Mouse (Mus musculus): Measurements from ENCODE around the gene Prdx2. TPM values are rescaled to one million over a fixed set of nuclear protein-coding genes. Genes with fewer than 3 reads are reported as not detected.

Gene Prdx2
- polyA plus RNA-seq, 1 experiment from 2014 or later: 1,349 TPM

DNA sequence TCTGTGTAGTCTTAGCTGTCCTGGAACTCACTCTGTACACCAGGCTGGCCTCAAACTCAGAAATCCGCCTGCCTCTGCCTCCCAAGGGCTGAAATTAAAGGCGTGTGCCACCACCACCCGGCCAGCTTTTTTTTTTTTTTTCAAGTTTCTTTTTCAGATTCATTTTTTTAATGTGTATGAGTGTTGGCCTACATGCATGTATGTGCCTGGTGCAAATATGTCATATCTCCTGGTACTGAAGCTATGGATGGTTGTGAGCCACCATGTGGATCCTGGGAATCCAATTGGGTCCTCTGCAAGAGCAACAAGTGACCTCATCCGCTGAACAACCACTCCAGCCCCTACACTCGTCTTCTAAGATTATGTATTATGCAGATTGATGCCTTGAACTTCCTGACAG, 18.0 kb downstream of the Prdx2 start:
- WGBS: 81% methylated on average over 5 of the region's 5 CpGs

GRCm38 (mm10) chr8:84987903-84988302, 18.5 kb downstream of the Prdx2 start:
- peaks cover 8% of the 10 kb centered on the region for H3K27me3 ChIP-seq (ENCODE audit: control insufficient read depth, insufficient read depth, low read length)
- no peak overlapping the region for H3K4me3 ChIP-seq (ENCODE audit: low read depth, low read length)
- WGBS: 86% methylated on average over 2 of the region's 2 CpGs
- no peak overlapping the region for H3K9ac ChIP-seq (ENCODE audit: low read length)
- H3K9me3 ChIP-seq (ENCODE audit: control insufficient read depth, low read length): no peaks in the 10 kb centered on the region
- ATAC-seq (ENCODE audit: low FRiP score): no peak
- H3K36me3 ChIP-seq (ENCODE audit: control insufficient read depth, insufficient read depth, low read length): no peaks in the 10 kb centered on the region
- DNase-seq (ENCODE audit: low spot score, missing footprints): peak; percentile 65
- peaks cover 25% of the 10 kb centered on the region for H3K4me1 ChIP-seq (ENCODE audit: control insufficient read depth, insufficient read depth, low read length)
- H3K4me2 ChIP-seq: no peak overlapping the region
- H3K27ac ChIP-seq (ENCODE audit: low read depth, low read length): no peak overlapping the region

More for the DNA sequence above, 18.0 kb downstream of the Prdx2 start:
- no peaks in the 10 kb centered on the region for H3K36me3 ChIP-seq (ENCODE audit: control insufficient read depth, insufficient read depth, low read length)
- peaks cover 8% of the 10 kb centered on the region for H3K27me3 ChIP-seq (ENCODE audit: control insufficient read depth, insufficient read depth, low read length)
- H3K4me2 ChIP-seq: no peak overlapping the region
- H3K9ac ChIP-seq (ENCODE audit: low read length): no peak overlapping the region
- peak; percentile 61 for DNase-seq (ENCODE audit: low spot score, missing footprints)
- H3K4me1 ChIP-seq (ENCODE audit: control insufficient read depth, insufficient read depth, low read length): peaks cover 25% of the 10 kb centered on the region
- no peaks in the 10 kb centered on the region for H3K9me3 ChIP-seq (ENCODE audit: control insufficient read depth, low read length)
- no peak overlapping the region for H3K27ac ChIP-seq (ENCODE audit: low read depth, low read length)
- H3K4me3 ChIP-seq (ENCODE audit: low read depth, low read length): no peak overlapping the region
- no peak for ATAC-seq (ENCODE audit: low FRiP score)

DNA sequence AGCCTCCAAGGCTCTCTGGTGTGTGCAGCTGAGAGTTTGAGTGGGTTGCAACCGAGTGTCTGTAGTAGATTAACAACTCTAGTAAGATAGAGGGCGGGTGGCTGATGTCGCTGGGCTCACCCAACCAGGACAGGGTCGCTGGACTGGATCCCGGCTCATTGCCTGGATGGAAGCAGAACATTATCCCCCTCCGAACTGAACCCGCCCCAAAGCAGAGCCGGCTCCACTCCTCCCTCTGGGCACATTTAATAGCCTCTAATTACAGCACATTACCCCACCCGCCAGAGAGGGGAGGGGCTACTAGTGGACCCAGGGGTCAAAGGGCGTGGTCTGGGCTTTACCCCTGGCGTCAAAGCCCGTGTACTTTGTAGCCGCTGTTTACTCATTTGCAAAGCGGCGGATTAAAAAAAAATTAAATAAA, 19.9 kb downstream of the Prdx2 start:
- Histone ChIP-seq H3K4me1 (ENCODE audit: control insufficient read depth, insufficient read depth, low read length) (peaks cover 25% of the 10 kb centered on the region), H3K9me3 (ENCODE audit: control insufficient read depth, low read length) (no peaks in the 10 kb centered on the region), H3K27me3 (ENCODE audit: control insufficient read depth, insufficient read depth, low read length) (peaks cover 8% of the 10 kb centered on the region), H3K36me3 (ENCODE audit: control insufficient read depth, insufficient read depth, low read length) (no peaks in the 10 kb centered on the region), H3K9ac (ENCODE audit: low read length) (0 out of 2 replicates have a peak overlapping the region, but pooled peaks have one; percentile 9), H3K27ac (ENCODE audit: low read depth, low read length) (no peak overlapping the region), H3K4me3 (ENCODE audit: low read depth, low read length) (no peak overlapping the region; the same call in 1 of the 2 replicates), H3K4me2 (peak overlapping the region; percentile 97; the same call in 1 of the 2 replicates)
- no peak for ATAC-seq (ENCODE audit: low FRiP score)
- WGBS: 16% methylated on average over 15 of the region's 15 CpGs
- DNase-seq (ENCODE audit: low spot score, missing footprints): peak; percentile 85

- ATAC-seq (ENCODE audit: low FRiP score): peak; percentile 70
- no peaks in the 10 kb centered on the region for H3K9me3 ChIP-seq (ENCODE audit: control insufficient read depth, low read length)
- H3K4me1 ChIP-seq (ENCODE audit: control insufficient read depth, insufficient read depth, low read length): peaks cover 22% of the 10 kb centered on the region
- H3K4me3 ChIP-seq (ENCODE audit: low read depth, low read length): peak overlapping the region; percentile 51
- H3K27me3 ChIP-seq (ENCODE audit: control insufficient read depth, insufficient read depth, low read length): peaks cover 8% of the 10 kb centered on the region
- peak overlapping the region; percentile 97 for H3K4me2 ChIP-seq
- H3K9ac ChIP-seq (ENCODE audit: low read length): peak overlapping the region; percentile 66
- H3K27ac ChIP-seq (ENCODE audit: low read depth, low read length): no peak overlapping the region
- WGBS: under 1% methylated on average over 15 of the region's 15 CpGs
- peak; percentile 98 for DNase-seq (ENCODE audit: low spot score, missing footprints)
- no peaks in the 10 kb centered on the region for H3K36me3 ChIP-seq (ENCODE audit: control insufficient read depth, insufficient read depth, low read length)
Measured at GRCm38 (mm10) chr8:84989810-84990209, 20.4 kb downstream of the Prdx2 start.

DNA sequence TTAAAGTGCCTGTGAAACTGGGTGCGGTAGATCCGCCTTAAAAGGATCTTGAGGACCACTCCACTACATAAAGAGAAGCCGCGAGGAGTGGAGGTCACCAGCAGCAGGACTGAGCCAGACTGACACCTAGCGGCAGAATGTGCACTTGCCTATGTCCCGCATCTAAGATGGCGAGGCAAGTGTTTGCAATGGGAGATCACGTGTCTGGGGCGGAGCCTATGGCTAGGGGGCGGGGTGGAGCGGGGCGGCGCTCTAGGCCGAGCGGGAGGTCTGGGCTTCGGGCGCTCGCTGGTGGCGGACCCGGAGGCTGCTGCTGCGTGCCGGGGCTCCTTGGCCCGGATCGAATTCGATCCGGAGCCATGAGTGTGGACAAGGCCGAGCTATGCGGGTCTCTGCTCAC, 21.0 kb downstream of the Prdx2 start, which contains the start of gene Hook2:
Hook2 (plus strand) TSS at position 255 of the 400 bp plus-strand sequence.
- Histone ChIP-seq H3K4me1 (ENCODE audit: control insufficient read depth, insufficient read depth, low read length) (peaks cover 16% of the 10 kb centered on the region), H3K36me3 (ENCODE audit: control insufficient read depth, insufficient read depth, low read length) (no peaks in the 10 kb centered on the region), H3K9ac (ENCODE audit: low read length) (peak within 1 kb of the TSS; percentile 67), H3K27ac (ENCODE audit: low read depth, low read length) (no peak within 1 kb of the TSS), H3K4me3 (ENCODE audit: low read depth, low read length) (peak within 1 kb of the TSS; percentile 51), H3K4me2 (peak within 1 kb of the TSS; percentile 97), H3K27me3 (ENCODE audit: control insufficient read depth, insufficient read depth, low read length) (peaks cover 10% of the 10 kb centered on the region), H3K9me3 (ENCODE audit: control insufficient read depth, low read length) (no peaks in the 10 kb centered on the region)
- WGBS: under 1% methylated on average over 27 of the region's 28 CpGs
- DNase-seq (ENCODE audit: low spot score, missing footprints) (peak; percentile 100), ATAC-seq (ENCODE audit: low FRiP score) (peak; percentile 95)

DNA sequence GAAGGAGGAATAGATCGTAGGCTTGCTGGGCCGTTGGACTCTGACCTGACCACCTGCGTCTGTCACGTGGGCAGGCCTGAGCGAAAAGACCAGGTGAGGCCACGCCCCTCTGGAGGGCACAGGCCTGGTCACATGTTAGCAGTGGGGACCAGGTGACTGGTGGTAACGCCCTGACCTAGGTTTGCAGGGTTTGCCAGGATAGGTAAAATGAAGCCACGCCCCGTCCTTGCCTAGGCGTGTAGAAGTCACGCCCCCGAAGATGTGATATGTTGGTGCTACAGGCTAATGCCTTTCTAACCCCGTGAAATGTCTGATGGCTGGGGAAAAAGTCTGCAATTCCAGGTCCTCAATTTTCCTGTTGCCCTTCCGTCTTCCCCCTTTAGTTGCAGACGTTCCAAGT, 21.4 kb downstream of the Prdx2 start:
- no peak overlapping the region for H3K27ac ChIP-seq (ENCODE audit: low read depth, low read length)
- DNase-seq (ENCODE audit: low spot score, missing footprints): peak; percentile 88
- H3K27me3 ChIP-seq (ENCODE audit: control insufficient read depth, insufficient read depth, low read length): peaks cover 11% of the 10 kb centered on the region
- ATAC-seq (ENCODE audit: low FRiP score): peak; percentile 60
- peak overlapping the region; percentile 67 for H3K9ac ChIP-seq (ENCODE audit: low read length)
- H3K9me3 ChIP-seq (ENCODE audit: control insufficient read depth, low read length): no peaks in the 10 kb centered on the region
- 2% methylated on average over 15 of the region's 15 CpGs for WGBS
- peaks cover 14% of the 10 kb centered on the region for H3K4me1 ChIP-seq (ENCODE audit: control insufficient read depth, insufficient read depth, low read length)
- peak overlapping the region; percentile 97 for H3K4me2 ChIP-seq
- H3K36me3 ChIP-seq (ENCODE audit: control insufficient read depth, insufficient read depth, low read length): no peaks in the 10 kb centered on the region
- H3K4me3 ChIP-seq (ENCODE audit: low read depth, low read length): peak overlapping the region; percentile 51

DNA sequence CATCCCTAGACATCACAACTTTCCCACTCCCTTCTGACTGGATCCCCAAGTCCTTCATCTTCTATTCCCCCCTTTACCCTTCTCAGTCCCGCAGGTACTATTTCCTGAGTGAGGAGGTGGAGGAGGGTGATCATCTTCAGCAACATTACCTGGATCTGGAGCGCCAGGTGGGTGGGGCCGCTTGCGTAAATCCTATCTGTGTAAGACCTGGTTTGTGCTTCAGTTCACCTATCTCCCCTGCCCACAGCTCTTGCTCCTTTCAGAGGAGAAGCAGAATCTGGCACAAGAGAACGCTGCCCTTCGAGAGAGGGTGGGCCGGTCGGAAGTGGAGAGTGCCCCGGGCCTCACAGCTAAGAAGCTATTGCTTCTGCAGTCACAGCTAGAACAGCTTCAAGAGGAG, 25.0 kb downstream of the Prdx2 start:
- Histone ChIP-seq H3K9ac (ENCODE audit: low read length) (no peak overlapping the region), H3K4me3 (ENCODE audit: low read depth, low read length) (no peak overlapping the region), H3K9me3 (ENCODE audit: control insufficient read depth, low read length) (no peaks in the 10 kb centered on the region), H3K4me1 (ENCODE audit: control insufficient read depth, insufficient read depth, low read length) (peaks cover 14% of the 10 kb centered on the region), H3K36me3 (ENCODE audit: control insufficient read depth, insufficient read depth, low read length) (no peaks in the 10 kb centered on the region), H3K27ac (ENCODE audit: low read depth, low read length) (no peak overlapping the region), H3K4me2 (no peak overlapping the region), H3K27me3 (ENCODE audit: control insufficient read depth, insufficient read depth, low read length) (0 out of 2 replicates have a peak, but pooled peaks cover 4% of the 10 kb centered on the region)
- whole genome bisulfite sequencing: 93% methylated on average over 9 of the region's 9 CpGs
- DNase-seq (ENCODE audit: low spot score, missing footprints) (peak; percentile 57), ATAC-seq (ENCODE audit: low FRiP score) (no peak)

- H3K4me2 ChIP-seq: no peak overlapping the region
- H3K27me3 ChIP-seq (ENCODE audit: control insufficient read depth, insufficient read depth, low read length): 0 out of 2 replicates have a peak, but pooled peaks cover 4% of the 10 kb centered on the region
- WGBS: 25% methylated on average over 25 of the region's 25 CpGs
- no peak overlapping the region for H3K4me3 ChIP-seq (ENCODE audit: low read depth, low read length)
- DNase-seq (ENCODE audit: low spot score, missing footprints) (no peak), ATAC-seq (ENCODE audit: low FRiP score) (no peak)
- H3K27ac ChIP-seq (ENCODE audit: low read depth, low read length): no peak overlapping the region
- H3K36me3 ChIP-seq (ENCODE audit: control insufficient read depth, insufficient read depth, low read length): no peaks in the 10 kb centered on the region
- 0 out of 2 replicates have a peak overlapping the region, but pooled peaks have one; percentile 1 for H3K9ac ChIP-seq (ENCODE audit: low read length)
- no peaks in the 10 kb centered on the region for H3K9me3 ChIP-seq (ENCODE audit: control insufficient read depth, low read length)
- peaks cover 11% of the 10 kb centered on the region; the same call in 1 of the 2 replicates for H3K4me1 ChIP-seq (ENCODE audit: control insufficient read depth, insufficient read depth, low read length)
Measured at GRCm38 (mm10) chr8:84995680-84996079, 26.3 kb downstream of the Prdx2 start.

- WGBS: 78% methylated on average over 5 of the region's 5 CpGs
- no peak for ATAC-seq (ENCODE audit: low FRiP score)
- DNase-seq (ENCODE audit: low spot score, missing footprints): no peak
Measured at GRCm38 (mm10) chr8:84996978-84997377, 27.6 kb downstream of the Prdx2 start.

More at GRCm38 (mm10) chr8:84996978-84997377, 27.6 kb downstream of the Prdx2 start:
- Histone ChIP-seq H3K9me3 (ENCODE audit: control insufficient read depth, low read length) (no peaks in the 10 kb centered on the region), H3K4me1 (ENCODE audit: control insufficient read depth, insufficient read depth, low read length) (peaks cover 6% of the 10 kb centered on the region; the same call in 1 of the 2 replicates), H3K4me3 (ENCODE audit: low read depth, low read length) (no peak overlapping the region), H3K27ac (ENCODE audit: low read depth, low read length) (no peak overlapping the region), H3K27me3 (ENCODE audit: control insufficient read depth, insufficient read depth, low read length) (0 out of 2 replicates have a peak, but pooled peaks cover 4% of the 10 kb centered on the region), H3K9ac (ENCODE audit: low read length) (no peak overlapping the region), H3K36me3 (ENCODE audit: control insufficient read depth, insufficient read depth, low read length) (no peaks in the 10 kb centered on the region), H3K4me2 (no peak overlapping the region)

Data from midbrain, embryonic 11.5 days (tissue).